Mouse (Mus musculus): ENCODE data around the gene Cdh22. TPM values are rescaled to one million over a fixed set of nuclear protein-coding genes. Genes with fewer than 3 reads are reported as not detected.

Gene Cdh22
- polyA plus RNA-seq, 1 experiment from 2014 or later: 0.90 TPM

DNA sequence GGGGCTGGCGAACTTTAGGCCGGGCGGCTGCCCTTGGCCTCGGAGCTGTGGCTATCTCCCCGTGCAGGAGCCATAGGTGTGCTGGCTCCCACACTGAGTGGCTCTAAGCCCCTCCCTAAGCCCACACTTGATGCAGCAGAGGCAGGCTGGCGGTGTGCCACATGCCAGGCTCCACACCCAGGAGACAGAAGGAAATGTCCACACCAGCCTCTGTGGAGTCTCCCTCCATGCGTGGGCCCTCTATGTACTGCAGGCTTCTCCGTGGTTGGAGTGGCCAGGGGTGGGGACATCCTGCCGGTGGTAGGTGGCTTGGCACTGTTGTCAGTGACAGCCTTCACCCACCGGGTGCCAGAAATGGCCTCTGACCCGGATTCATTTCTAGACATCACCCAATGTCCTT, 5.6 kb downstream of the Cdh22 start:
- H3K9me3 ChIP-seq: no peaks in the 10 kb centered on the region
- 89% methylated on average over 11 of the region's 11 CpGs for WGBS
- H3K9ac ChIP-seq (replicated peaks): no peak overlapping the region
- H3K36me3 ChIP-seq: no peaks in the 10 kb centered on the region
- peaks cover 99% of the 10 kb centered on the region for H3K27me3 ChIP-seq
- no peak for ATAC-seq (ENCODE audit: insufficient number of reproducible peaks, insufficient read depth, low FRiP score, low TSS enrichment, low read depth)
- no peak overlapping the region for H3K4me2 ChIP-seq
- no peak overlapping the region for H3K4me3 ChIP-seq (replicated peaks)
- H3K27ac ChIP-seq: no peak overlapping the region
- H3K4me1 ChIP-seq (replicated peaks): peaks cover 16% of the 10 kb centered on the region

DNA sequence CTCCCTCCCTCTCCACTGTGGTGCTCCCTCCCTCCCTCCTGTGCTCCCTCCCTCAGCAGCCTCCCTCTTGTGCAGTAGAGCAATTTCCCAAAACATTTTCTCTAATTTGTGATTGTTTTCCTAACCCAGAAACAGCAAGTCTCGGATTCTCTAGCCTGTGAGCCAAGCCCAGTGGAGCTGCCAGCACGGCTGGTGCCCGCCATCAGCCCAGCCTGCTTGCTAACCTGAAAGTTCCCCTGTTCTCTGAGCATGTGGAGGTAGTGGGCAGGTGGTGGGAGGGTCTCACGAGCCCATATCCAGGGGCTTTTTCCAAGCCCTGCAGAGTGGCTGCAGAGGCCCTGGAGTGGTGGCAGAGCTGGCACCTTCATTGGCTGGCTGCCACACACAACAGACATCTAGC, 10.8 kb downstream of the Cdh22 start:
- Histone ChIP-seq H3K9me3 (no peaks in the 10 kb centered on the region), H3K4me1 (replicated peaks) (peaks cover 13% of the 10 kb centered on the region), H3K4me3 (replicated peaks) (no peak overlapping the region), H3K4me2 (no peak overlapping the region), H3K27me3 (peaks cover 96% of the 10 kb centered on the region), H3K36me3 (no peaks in the 10 kb centered on the region), H3K9ac (replicated peaks) (no peak overlapping the region), H3K27ac (no peak overlapping the region)
- 56% methylated on average over 4 of the region's 4 CpGs for WGBS
- ATAC-seq (ENCODE audit: insufficient number of reproducible peaks, insufficient read depth, low FRiP score, low TSS enrichment, low read depth): no peak

DNA sequence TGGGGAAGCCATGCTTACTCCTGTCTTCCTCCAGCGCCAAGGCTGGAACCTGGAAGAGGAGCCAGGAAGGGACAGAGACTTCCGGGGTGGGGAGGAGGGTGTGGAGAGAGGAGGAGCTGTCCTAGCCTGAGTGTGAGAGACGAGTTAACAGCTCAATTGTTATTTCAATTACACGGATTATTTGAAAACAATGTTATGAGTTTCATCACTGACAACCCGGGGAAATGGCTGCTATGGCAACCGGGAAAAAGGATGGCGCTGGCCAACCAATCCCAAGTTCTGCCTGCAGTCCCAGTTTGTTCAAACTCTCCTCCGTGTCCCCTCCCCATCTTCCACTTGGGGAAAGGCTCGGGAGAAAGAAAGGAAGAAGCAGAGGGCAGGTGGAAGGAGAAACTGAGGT, 12.7 kb downstream of the Cdh22 start:
- ATAC-seq (ENCODE audit: insufficient number of reproducible peaks, insufficient read depth, low FRiP score, low TSS enrichment, low read depth): no peak
- Histone ChIP-seq H3K9me3 (no peaks in the 10 kb centered on the region), H3K9ac (replicated peaks) (no peak overlapping the region), H3K4me2 (no peak overlapping the region), H3K36me3 (no peaks in the 10 kb centered on the region), H3K27me3 (peaks cover 96% of the 10 kb centered on the region), H3K4me1 (replicated peaks) (peaks cover 13% of the 10 kb centered on the region), H3K4me3 (replicated peaks) (no peak overlapping the region), H3K27ac (no peak overlapping the region)
- 13% methylated on average over 9 of the region's 9 CpGs for WGBS

DNA sequence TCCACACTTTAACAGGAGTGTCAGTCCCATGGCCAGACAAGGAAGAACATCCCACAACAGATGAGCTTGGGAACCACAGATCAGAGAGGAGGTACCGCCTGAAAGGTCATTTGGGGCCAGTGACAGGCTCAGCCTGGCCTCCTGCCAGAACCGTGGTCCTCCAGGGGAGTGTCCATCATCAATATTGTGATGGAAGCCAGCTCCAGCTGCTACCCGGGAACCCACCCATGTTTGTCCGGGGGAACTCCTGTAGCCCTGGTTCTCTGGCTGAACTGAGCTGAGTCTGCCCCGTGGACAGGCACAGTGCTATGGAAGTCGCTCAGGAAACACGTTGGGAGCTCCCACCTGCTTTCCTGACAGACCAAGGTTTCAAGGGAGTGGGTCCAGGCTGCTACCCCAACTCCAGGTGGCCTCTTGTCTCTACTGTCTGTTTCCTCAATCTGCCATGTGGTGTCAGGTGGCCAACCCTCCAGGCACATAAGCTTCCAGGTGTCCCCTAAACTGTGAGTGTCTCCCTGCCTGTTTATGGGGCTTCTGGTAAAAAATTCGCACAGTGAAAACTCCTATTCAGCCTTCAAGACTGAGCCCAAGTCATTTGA, 14.2 kb downstream of the Cdh22 start:
- no peaks in the 10 kb centered on the region for H3K9me3 ChIP-seq
- peaks cover 94% of the 10 kb centered on the region for H3K27me3 ChIP-seq
- H3K27ac ChIP-seq: no peak overlapping the region
- no peak overlapping the region for H3K4me3 ChIP-seq (replicated peaks)
- H3K4me1 ChIP-seq (replicated peaks): peaks cover 19% of the 10 kb centered on the region
- 57% methylated on average over 8 of the region's 8 CpGs for WGBS
- H3K9ac ChIP-seq (replicated peaks): no peak overlapping the region
- no peak for ATAC-seq (ENCODE audit: insufficient number of reproducible peaks, insufficient read depth, low FRiP score, low TSS enrichment, low read depth)
- no peak overlapping the region for H3K4me2 ChIP-seq
- H3K36me3 ChIP-seq: no peaks in the 10 kb centered on the region

DNA sequence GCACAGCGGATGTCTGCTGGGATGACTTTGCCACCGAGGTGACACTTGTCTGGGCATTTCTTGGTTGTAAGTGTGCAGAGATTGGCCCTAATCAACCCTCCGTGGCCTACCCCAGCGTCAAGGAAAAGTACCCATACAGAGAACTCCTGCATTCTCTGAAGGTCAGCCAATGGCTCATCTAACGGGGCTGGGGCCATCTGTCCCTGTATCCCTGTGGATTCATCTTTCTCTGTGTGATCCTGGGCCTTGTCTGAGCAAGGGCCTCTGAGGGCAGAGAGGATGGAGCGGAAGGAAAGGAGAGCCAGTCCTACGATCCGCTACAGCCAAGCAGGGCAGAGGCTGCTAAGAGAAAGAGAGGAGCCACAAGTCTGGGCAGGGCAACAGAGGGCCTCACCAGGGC, 15.7 kb downstream of the Cdh22 start:
- Histone ChIP-seq H3K27ac (no peak overlapping the region), H3K27me3 (peaks cover 94% of the 10 kb centered on the region), H3K4me3 (replicated peaks) (no peak overlapping the region), H3K4me2 (no peak overlapping the region), H3K9me3 (no peaks in the 10 kb centered on the region), H3K9ac (replicated peaks) (no peak overlapping the region), H3K36me3 (no peaks in the 10 kb centered on the region), H3K4me1 (replicated peaks) (peaks cover 18% of the 10 kb centered on the region)
- WGBS: 72% methylated on average over 8 of the region's 8 CpGs
- ATAC-seq (ENCODE audit: insufficient number of reproducible peaks, insufficient read depth, low FRiP score, low TSS enrichment, low read depth): no peak

DNA sequence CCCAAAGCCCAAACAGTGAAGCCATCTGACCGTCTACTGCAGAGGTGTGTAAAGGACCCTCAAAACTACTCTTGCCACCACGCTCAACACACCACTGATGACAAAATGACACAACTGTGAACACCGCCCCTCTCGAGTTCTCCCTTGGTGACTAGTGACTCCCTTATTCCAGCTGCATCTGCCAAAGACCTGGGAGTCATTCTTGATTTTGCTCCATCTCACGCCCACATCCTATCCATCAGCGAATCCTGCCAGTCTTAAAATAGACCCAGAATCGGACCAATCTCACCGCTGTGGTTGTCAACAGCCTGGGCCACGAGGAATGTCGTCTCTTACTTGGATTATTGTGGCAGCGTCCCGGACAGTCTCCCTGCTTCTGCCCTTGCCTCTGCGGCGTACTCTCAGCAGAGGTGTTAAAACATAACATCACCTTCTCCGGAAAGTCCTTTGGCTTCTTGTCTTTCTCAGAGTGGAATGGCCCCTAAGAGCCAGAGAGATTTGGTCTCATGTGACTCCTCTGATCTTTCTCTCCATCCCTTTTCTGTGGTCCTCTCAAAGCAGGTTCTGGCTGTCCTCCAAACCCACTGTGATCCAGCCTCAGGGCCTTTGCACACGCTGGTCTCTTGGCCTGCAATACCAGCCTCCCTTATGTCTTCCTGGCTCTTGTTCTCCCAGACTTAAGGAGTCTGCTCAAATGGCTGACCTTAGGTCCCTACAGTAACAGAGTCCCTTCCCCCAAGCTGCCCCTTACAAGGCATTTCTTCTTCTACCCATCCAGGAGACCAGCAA, 17.1 kb downstream of the Cdh22 start:
- Histone ChIP-seq H3K27ac (no peak overlapping the region), H3K4me1 (replicated peaks) (peaks cover 18% of the 10 kb centered on the region), H3K36me3 (no peaks in the 10 kb centered on the region), H3K27me3 (peaks cover 94% of the 10 kb centered on the region), H3K9ac (replicated peaks) (no peak overlapping the region), H3K4me3 (replicated peaks) (no peak overlapping the region), H3K4me2 (no peak overlapping the region), H3K9me3 (no peaks in the 10 kb centered on the region)
- no peak for ATAC-seq (ENCODE audit: insufficient number of reproducible peaks, insufficient read depth, low FRiP score, low TSS enrichment, low read depth)
- WGBS: 89% methylated on average over 16 of the region's 16 CpGs

DNA sequence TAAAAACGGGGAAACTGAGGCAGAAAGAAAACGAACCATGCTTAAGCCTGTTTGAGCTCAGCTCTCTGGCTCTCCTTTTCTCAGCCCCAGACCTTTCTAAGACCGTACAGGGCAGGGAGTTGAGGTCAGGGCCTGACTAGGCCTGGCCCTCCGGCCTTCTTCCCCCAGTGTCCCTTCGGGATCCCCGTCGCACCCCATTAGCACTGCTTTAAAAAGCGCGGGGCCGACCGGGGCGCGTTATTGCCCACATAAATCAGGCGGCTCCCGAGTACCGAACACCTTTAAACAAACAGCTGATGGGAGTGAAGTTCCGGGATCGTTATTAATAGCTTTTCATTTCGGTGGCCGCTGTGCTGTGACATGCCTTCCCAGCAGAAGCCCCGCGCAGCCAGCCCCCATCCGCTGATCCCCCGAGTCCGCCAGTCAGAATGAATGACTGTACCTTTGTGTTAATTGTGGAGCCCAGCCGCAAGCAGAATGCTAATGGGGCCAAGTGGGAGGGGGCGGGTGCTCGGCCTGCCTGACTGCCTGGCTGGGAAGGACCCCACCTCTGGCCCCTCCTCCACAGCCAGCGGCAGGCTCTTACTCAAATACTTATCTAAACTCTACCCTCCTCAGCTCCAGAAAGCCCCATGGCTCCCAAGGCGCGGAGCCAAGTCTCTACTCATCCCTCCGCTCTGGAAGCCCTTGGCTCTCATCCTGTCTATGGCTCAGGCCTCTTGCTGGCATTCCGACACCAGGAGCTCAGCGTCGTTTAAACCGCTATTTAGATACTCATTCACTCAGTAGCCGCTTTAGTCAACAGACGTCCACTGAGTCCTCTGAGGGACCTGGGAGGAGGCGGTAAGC, 19.3 kb downstream of the Cdh22 start:
- Histone ChIP-seq H3K4me2 (peak overlapping the region; percentile 54), H3K36me3 (no peaks in the 10 kb centered on the region), H3K9me3 (no peaks in the 10 kb centered on the region), H3K4me3 (replicated peaks) (peak overlapping the region; percentile 24), H3K9ac (replicated peaks) (peak overlapping the region; percentile 18; the same call in 1 of the 2 replicates), H3K27ac (no peak overlapping the region), H3K27me3 (peaks cover 94% of the 10 kb centered on the region), H3K4me1 (replicated peaks) (peaks cover 39% of the 10 kb centered on the region)
- 2% methylated on average over 39 of the region's 39 CpGs for WGBS
- ATAC-seq (ENCODE audit: insufficient number of reproducible peaks, insufficient read depth, low FRiP score, low TSS enrichment, low read depth): peak; percentile 37; the same call in 1 of the 2 replicates

DNA sequence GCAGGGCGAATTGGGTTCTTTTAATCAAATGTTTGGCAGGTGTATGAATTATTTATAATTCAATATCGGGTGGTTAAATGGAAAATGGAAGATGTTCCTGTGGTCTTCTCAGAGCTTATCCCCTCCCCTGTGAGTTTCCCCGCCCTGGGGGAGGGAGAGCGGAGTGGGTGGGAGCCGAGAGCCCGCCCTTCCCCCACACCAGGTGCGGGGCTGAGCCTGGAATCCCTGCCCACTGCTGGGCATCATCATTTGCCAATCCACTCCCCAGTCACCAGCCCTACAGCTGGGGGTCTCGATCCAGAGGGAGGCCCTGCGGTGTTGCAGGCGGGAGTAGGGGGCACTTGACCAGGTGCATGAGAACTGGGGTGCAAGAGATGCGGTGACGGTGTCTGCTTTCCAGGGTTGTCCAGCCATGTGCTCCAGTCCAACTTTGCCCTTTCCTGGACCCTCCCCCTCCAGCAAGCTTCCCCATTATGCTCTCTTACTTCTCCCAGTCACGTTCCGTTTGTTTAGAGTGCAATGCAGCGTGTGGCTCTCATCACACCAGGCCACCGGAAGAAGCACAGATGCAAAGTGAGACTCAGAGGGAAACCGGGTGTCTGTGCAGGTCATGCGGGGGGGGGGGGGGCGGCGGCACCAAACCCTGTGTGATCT, 23.1 kb downstream of the Cdh22 start:
- no peak for ATAC-seq (ENCODE audit: insufficient number of reproducible peaks, insufficient read depth, low FRiP score, low TSS enrichment, low read depth)
- no peak overlapping the region for H3K9ac ChIP-seq (replicated peaks)
- H3K4me2 ChIP-seq: peak overlapping the region; percentile 26; the same call in 1 of the 2 replicates
- no peaks in the 10 kb centered on the region for H3K36me3 ChIP-seq
- H3K27ac ChIP-seq: no peak overlapping the region
- H3K4me1 ChIP-seq (replicated peaks): peaks cover 40% of the 10 kb centered on the region
- peaks cover 95% of the 10 kb centered on the region for H3K27me3 ChIP-seq
- WGBS: under 1% methylated on average over 20 of the region's 20 CpGs
- H3K4me3 ChIP-seq (replicated peaks): no peak overlapping the region
- H3K9me3 ChIP-seq: no peaks in the 10 kb centered on the region

DNA sequence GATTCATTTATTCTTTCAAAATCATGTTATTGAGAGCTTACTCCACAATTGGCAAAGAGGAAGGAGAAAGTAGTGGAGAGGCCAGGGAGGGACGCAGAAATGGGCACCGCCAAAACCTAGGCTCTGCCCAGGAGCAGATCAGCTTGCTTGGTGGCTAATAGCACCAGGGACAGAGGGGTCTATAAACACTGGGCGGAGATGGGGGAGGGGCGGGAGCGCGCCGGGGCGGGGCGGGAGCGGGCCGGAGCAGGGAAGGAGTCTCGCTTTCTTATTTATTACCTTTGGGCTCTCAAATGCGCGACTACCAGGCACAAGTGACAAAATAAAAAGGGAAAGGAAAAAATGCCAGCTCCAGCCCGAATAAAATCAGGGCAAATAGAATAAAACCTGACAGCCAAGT, 23.7 kb downstream of the Cdh22 start:
- peaks cover 95% of the 10 kb centered on the region for H3K27me3 ChIP-seq
- H3K4me2 ChIP-seq: peak overlapping the region; percentile 26
- H3K9me3 ChIP-seq: no peaks in the 10 kb centered on the region
- peaks cover 39% of the 10 kb centered on the region for H3K4me1 ChIP-seq (replicated peaks)
- H3K9ac ChIP-seq (replicated peaks): no peak overlapping the region
- no peaks in the 10 kb centered on the region for H3K36me3 ChIP-seq
- no peak overlapping the region for H3K4me3 ChIP-seq (replicated peaks)
- no peak for ATAC-seq (ENCODE audit: insufficient number of reproducible peaks, insufficient read depth, low FRiP score, low TSS enrichment, low read depth)
- no peak overlapping the region for H3K27ac ChIP-seq
- under 1% methylated on average over 15 of the region's 15 CpGs for WGBS

DNA sequence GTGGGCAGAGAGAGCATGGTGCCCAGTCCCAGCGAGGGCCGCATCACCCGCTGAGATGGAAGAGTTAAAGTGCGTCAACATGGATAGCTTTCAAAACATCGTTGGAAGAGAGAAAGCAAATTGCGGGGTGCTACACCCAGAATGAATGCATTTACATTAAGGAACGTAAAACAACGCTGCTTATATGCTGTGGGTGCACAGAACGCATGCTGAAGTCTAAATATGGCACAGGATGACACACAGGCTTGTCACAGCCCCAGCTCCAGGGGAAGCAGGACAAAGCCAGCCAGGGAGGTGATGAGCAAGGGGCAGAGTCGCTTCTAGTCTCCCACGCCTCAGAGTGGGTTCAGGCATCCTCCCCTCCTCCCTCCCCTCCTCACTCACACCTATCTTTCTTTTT, 27.0 kb downstream of the Cdh22 start:
- WGBS: 76% methylated on average over 11 of the region's 11 CpGs
- ATAC-seq (ENCODE audit: insufficient number of reproducible peaks, insufficient read depth, low FRiP score, low TSS enrichment, low read depth): no peak

DNA sequence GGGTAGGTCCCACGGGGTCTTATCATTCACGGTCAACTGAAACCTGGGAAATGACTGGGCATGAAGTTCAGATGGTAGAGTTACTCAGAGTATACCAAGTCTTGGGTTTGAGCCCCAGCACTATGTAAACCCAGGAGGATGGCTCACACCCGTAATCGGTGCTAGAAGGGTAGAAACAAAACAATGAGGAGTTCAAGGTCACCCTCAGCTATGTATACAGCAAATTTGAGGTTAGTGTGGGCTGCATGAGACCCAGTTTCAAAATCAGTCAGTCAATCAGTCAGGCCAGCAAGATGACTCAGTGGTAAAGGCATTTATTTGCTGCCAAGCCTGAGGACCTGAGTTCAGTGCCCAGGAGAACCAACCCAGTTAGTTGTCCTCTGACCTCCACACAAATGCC, 27.6 kb downstream of the Cdh22 start:
- H3K4me3 ChIP-seq (replicated peaks): no peak overlapping the region
- WGBS: 83% methylated on average over 4 of the region's 4 CpGs
- no peak overlapping the region for H3K9ac ChIP-seq (replicated peaks)
- no peak overlapping the region for H3K4me2 ChIP-seq
- peaks cover 92% of the 10 kb centered on the region for H3K27me3 ChIP-seq
- H3K4me1 ChIP-seq (replicated peaks): peaks cover 29% of the 10 kb centered on the region
- ATAC-seq (ENCODE audit: insufficient number of reproducible peaks, insufficient read depth, low FRiP score, low TSS enrichment, low read depth): no peak
- no peaks in the 10 kb centered on the region for H3K36me3 ChIP-seq
- no peaks in the 10 kb centered on the region for H3K9me3 ChIP-seq
- H3K27ac ChIP-seq: no peak overlapping the region

More for the DNA sequence above, 27.0 kb downstream of the Cdh22 start:
- H3K4me1 ChIP-seq (replicated peaks): peaks cover 28% of the 10 kb centered on the region
- H3K36me3 ChIP-seq: no peaks in the 10 kb centered on the region
- H3K9me3 ChIP-seq: no peaks in the 10 kb centered on the region
- no peak overlapping the region for H3K4me2 ChIP-seq
- H3K4me3 ChIP-seq (replicated peaks): no peak overlapping the region
- H3K9ac ChIP-seq (replicated peaks): no peak overlapping the region
- peaks cover 92% of the 10 kb centered on the region for H3K27me3 ChIP-seq
- no peak overlapping the region for H3K27ac ChIP-seq

All from limb, embryonic 12.5 days (tissue).